Mouse (Mus musculus) heart, postnatal 0 days (tissue): ENCODE measurements around the gene Gm17387. TPM values are rescaled to one million over a fixed set of nuclear protein-coding genes. Genes with fewer than 3 reads are reported as not detected.

Experiments
- ATAC-seq: fragments of 200-750 bp; cut with Nextera tagmentation; 2 replicates; pipeline ENCODE4 v1.8.0; 2017; ENCODE audit warnings: low read depth, moderate number of reproducible peaks, moderate library complexity; ENCODE audit not compliant: insufficient read depth
- DNase-seq: peaks from one replicate; pipeline ENCODE4 v3.0.0-alpha.2; 2016; ENCODE audit warnings: low spot score
- H3K27ac ChIP-seq: fragments of 300-500 bp; sonication (generic); 2 replicates; pipeline ENCODE4 v1.5.1; 2014; ENCODE audit warnings: low read depth, mild to moderate bottlenecking
- H3K27me3 ChIP-seq: fragments of 300-500 bp; sonication (generic); 2 replicates; pipeline ENCODE4 v1.6.1; 2014; ENCODE audit warnings: low read length, mixed read lengths; ENCODE audit not compliant: control insufficient read depth, insufficient read depth
- H3K36me3 ChIP-seq: fragments of 300-500 bp; sonication (generic); replicated peaks from 2 replicates; pipeline ENCODE4 v1.6.1; 2014; ENCODE audit warnings: low read length, mixed read lengths; ENCODE audit not compliant: control insufficient read depth, insufficient read depth
- H3K4me1 ChIP-seq: fragments of 300-500 bp; sonication (generic); 2 replicates; pipeline ENCODE4 v1.6.1; 2014; ENCODE audit warnings: antibody characterized with exemption; ENCODE audit not compliant: control insufficient read depth, insufficient read depth
- H3K4me2 ChIP-seq: fragments of 300-500 bp; sonication (generic); 2 replicates; pipeline ENCODE4 v1.6.1; 2014; ENCODE audit warnings: low read depth, mild to moderate bottlenecking, low read length, moderate library complexity
- H3K4me3 ChIP-seq: fragments of 300-500 bp; sonication (generic); 2 replicates; pipeline ENCODE4 v1.5.1; 2014; ENCODE audit warnings: low read depth, low read length
- H3K9ac ChIP-seq: fragments of 300-500 bp; sonication (generic); replicated peaks from 2 replicates; pipeline ENCODE4 v1.6.1; 2014; ENCODE audit warnings: low read depth, low read length, mixed read lengths
- H3K9me3 ChIP-seq: fragments of 300-500 bp; sonication (generic); replicated peaks from 2 replicates; pipeline ENCODE4 v1.6.1; 2016; ENCODE audit warnings: low read length; ENCODE audit not compliant: control insufficient read depth
- CTCF ChIP-seq: IDR thresholded peaks from 2 replicates; pipeline ENCODE4 v1.5.1; 2016; ENCODE audit warnings: antibody characterized with exemption, control low read depth, low read depth
- EP300 ChIP-seq: IDR thresholded peaks from 2 replicates; pipeline ENCODE4 v1.6.1; 2016; ENCODE audit warnings: antibody characterized with exemption, low read depth
- WGBS: fragments of 180-500 bp; shearing (Covaris S2); extraction: QIAGEN DNeasy Blood & Tissue Kit; methylation state at CpG from one replicate; pipeline ENCODE4 v1.1.7; 2014; 5-methylcytosine and 5-hydroxymethylcytosine counted together
- polyA plus RNA-seq: library from polyadenylated mRNA; unstranded; fragments of >200 nt; fragmentation: Nextera tagmentation; extraction: Ambion mirVana; gene quantifications from 2 replicates; pipeline ENCODE4 v1.2.1, GENCODE M21; 2015
- total RNA-seq: library from RNA; depleted of rRNA; stranded (reverse); fragments of >200 nt; gene quantifications from 2 replicates; pipeline ENCODE4 v1.2.3, GENCODE M21; 2014; ENCODE audit warnings: low replicate concordance; rRNA removed

The Gm17387 gene
- total and polyA plus RNA-seq, 2 experiments from 2014 or later: not detected

GRCm38 (mm10) chr7:141077841-141078240, 48.9 kb downstream of the Gm17387 start, which contains the start of gene Pkp3:
TSS of gene Pkp3 (plus strand) at chr7:141078218.
- Histone ChIP-seq H3K36me3 (no peaks in the 10 kb centered on the region), H3K4me1 (no peaks in the 10 kb centered on the region), H3K4me3 (no peak within 1 kb of the TSS), H3K9me3 (no peaks in the 10 kb centered on the region), H3K27ac (no peak within 1 kb of the TSS), H3K27me3 (peaks cover 23% of the 10 kb centered on the region), H3K4me2 (no peak within 1 kb of the TSS), H3K9ac (no peak within 1 kb of the TSS)
- TF ChIP-seq CTCF (no peak), EP300 (no peak)
- WGBS: 91% methylated on average over 15 of the region's 15 CpGs
- ATAC-seq (no peak), DNase-seq (no peak)

- Histone ChIP-seq H3K4me2 (no peak overlapping the region), H3K4me1 (no peaks in the 10 kb centered on the region), H3K27ac (no peak overlapping the region), H3K36me3 (no peaks in the 10 kb centered on the region), H3K9me3 (no peaks in the 10 kb centered on the region), H3K9ac (no peak overlapping the region), H3K27me3 (peaks cover 23% of the 10 kb centered on the region), H3K4me3 (no peak overlapping the region)
- TF ChIP-seq CTCF: no peak
- TF ChIP-seq EP300: no peak
- DNase-seq: no peak
- 78% methylated on average over 4 of the region's 4 CpGs for WGBS
- no peak for ATAC-seq
Observed at GRCm38 (mm10) chr7:141078876-141079275, 49.9 kb downstream of the Gm17387 start.

Other genes with a start within 250 kb of the Gm17387 start
Only the 30 nearest of the 32 such genes appear.
- 0.11 and 0.97 TPM in 2 replicates for gene Zfp941, start 207.0 kb upstream of the Gm17387 start, total RNA-seq
- 0.29 and 0.45 TPM in 2 replicates for gene Zfp941, start 207.0 kb upstream of the Gm17387 start, polyA plus RNA-seq
- not detected in 2 replicates for gene Urah, start 194.1 kb upstream of the Gm17387 start, total RNA-seq
- 0.27 and 0.29 TPM in 2 replicates for gene Urah, start 194.1 kb upstream of the Gm17387 start, polyA plus RNA-seq
- gene Scgb1c1, start 183.6 kb upstream of the Gm17387 start, total RNA-seq: 0.80 TPM in 1 of 2 replicates, not detected in the other
- gene Scgb1c1, start 183.6 kb upstream of the Gm17387 start, polyA plus RNA-seq: 8.7 and 11.0 TPM in 2 replicates
- not detected in 2 replicates for gene Odf3, start 181.3 kb upstream of the Gm17387 start, total RNA-seq
- not detected in 2 replicates for gene Odf3, start 181.3 kb upstream of the Gm17387 start, polyA plus RNA-seq
- gene Gm45785, start 172.8 kb upstream of the Gm17387 start, total RNA-seq: not detected in 2 replicates
- gene Gm45785, start 172.8 kb upstream of the Gm17387 start, polyA plus RNA-seq: not detected in 2 replicates
- 37.2 and 73.8 TPM in 2 replicates for gene Ric8a, start 172.2 kb upstream of the Gm17387 start, total RNA-seq
- gene Ric8a, start 172.2 kb upstream of the Gm17387 start, polyA plus RNA-seq: 27.5 and 27.8 TPM in 2 replicates
- 13.9 and 14.8 TPM in 2 replicates for gene Bet1l, start 171.6 kb upstream of the Gm17387 start, total RNA-seq
- 29.6 and 32.0 TPM in 2 replicates for gene Bet1l, start 171.6 kb upstream of the Gm17387 start, polyA plus RNA-seq
- 72.6 and 84.3 TPM in 2 replicates for gene Psmd13, start 147.2 kb upstream of the Gm17387 start, total RNA-seq
- 172 and 185 TPM in 2 replicates for gene Psmd13, start 147.2 kb upstream of the Gm17387 start, polyA plus RNA-seq
- gene Sirt3, start 146.8 kb upstream of the Gm17387 start, total RNA-seq: 89.4 and 105 TPM in 2 replicates
- 76.1 and 78.0 TPM in 2 replicates for gene Sirt3, start 146.8 kb upstream of the Gm17387 start, polyA plus RNA-seq
- 425 and 483 TPM in 2 replicates for gene Cox8b, start 128.7 kb upstream of the Gm17387 start, total RNA-seq
- gene Cox8b, start 128.7 kb upstream of the Gm17387 start, polyA plus RNA-seq: 1,841 and 1,871 TPM in 2 replicates
- not detected in 2 replicates for gene Nlrp6, start 108.2 kb upstream of the Gm17387 start, total RNA-seq
- gene Nlrp6, start 108.2 kb upstream of the Gm17387 start, polyA plus RNA-seq: 0.08 TPM in 1 of 2 replicates, not detected in the other
- 13.8 and 16.3 TPM in 2 replicates for gene Pgghg, start 87.7 kb upstream of the Gm17387 start, total RNA-seq
- 5.8 and 5.9 TPM in 2 replicates for gene Pgghg, start 87.7 kb upstream of the Gm17387 start, polyA plus RNA-seq
- gene Ifitm5, start 78.8 kb upstream of the Gm17387 start, total RNA-seq: 3.4 TPM in 1 of 2 replicates, not detected in the other
- gene Ifitm5, start 78.8 kb upstream of the Gm17387 start, polyA plus RNA-seq: 0.56 and 0.87 TPM in 2 replicates
- gene Gm45717, start 73.2 kb upstream of the Gm17387 start, total RNA-seq: not detected in 2 replicates
- 0.36 TPM in 1 of 2 replicates, not detected in the other for gene Gm45717, start 73.2 kb upstream of the Gm17387 start, polyA plus RNA-seq
- gene Ifitm2, start 73.1 kb upstream of the Gm17387 start, total RNA-seq: 172 and 232 TPM in 2 replicates
- 516 and 534 TPM in 2 replicates for gene Ifitm2, start 73.1 kb upstream of the Gm17387 start, polyA plus RNA-seq
- gene Ifitm1, start 61.9 kb upstream of the Gm17387 start, total RNA-seq: 1.4 and 23.1 TPM in 2 replicates
- 4.1 and 6.6 TPM in 2 replicates for gene Ifitm1, start 61.9 kb upstream of the Gm17387 start, polyA plus RNA-seq
- 148 and 324 TPM in 2 replicates for gene Ifitm3, start 18.4 kb upstream of the Gm17387 start, total RNA-seq
- 202 and 230 TPM in 2 replicates for gene Ifitm3, start 18.4 kb upstream of the Gm17387 start, polyA plus RNA-seq
- not detected in 2 replicates for gene Ifitm6, start 11.2 kb upstream of the Gm17387 start, total RNA-seq
- gene Ifitm6, start 11.2 kb upstream of the Gm17387 start, polyA plus RNA-seq: 0.30 and 0.74 TPM in 2 replicates
- 0.43 TPM in 1 of 2 replicates, not detected in the other for gene B4galnt4, start 32.0 kb downstream of the Gm17387 start, total RNA-seq
- gene B4galnt4, start 32.0 kb downstream of the Gm17387 start, polyA plus RNA-seq: 0.10 TPM in 1 of 2 replicates, not detected in the other
- gene Pkp3, start 49.1 kb downstream of the Gm17387 start, total RNA-seq: 3.8 TPM in 1 of 2 replicates, not detected in the other
- 0.19 and 0.20 TPM in 2 replicates for gene Pkp3, start 49.1 kb downstream of the Gm17387 start, polyA plus RNA-seq
- 10.3 and 16.8 TPM in 2 replicates for gene Sigirr, start 71.4 kb downstream of the Gm17387 start, total RNA-seq
- gene Sigirr, start 71.4 kb downstream of the Gm17387 start, polyA plus RNA-seq: 4.2 and 5.1 TPM in 2 replicates
- not detected in 2 replicates for gene Ano9, start 88.7 kb downstream of the Gm17387 start, total RNA-seq
- 0.04 and 0.07 TPM in 2 replicates for gene Ano9, start 88.7 kb downstream of the Gm17387 start, polyA plus RNA-seq
- gene Ptdss2, start 93.3 kb downstream of the Gm17387 start, total RNA-seq: 22.3 and 35.5 TPM in 2 replicates
- 54.8 and 56.9 TPM in 2 replicates for gene Ptdss2, start 93.3 kb downstream of the Gm17387 start, polyA plus RNA-seq
- gene Rnh1, start 143.7 kb downstream of the Gm17387 start, total RNA-seq: 157 and 172 TPM in 2 replicates
- 88.3 and 90.2 TPM in 2 replicates for gene Rnh1, start 143.7 kb downstream of the Gm17387 start, polyA plus RNA-seq
- gene Hras, start 164.9 kb downstream of the Gm17387 start, total RNA-seq: 72.2 and 74.9 TPM in 2 replicates
- 73.5 and 78.9 TPM in 2 replicates for gene Hras, start 164.9 kb downstream of the Gm17387 start, polyA plus RNA-seq
- 1.1 and 5.6 TPM in 2 replicates for gene Lrrc56, start 165.0 kb downstream of the Gm17387 start, total RNA-seq
- gene Lrrc56, start 165.0 kb downstream of the Gm17387 start, polyA plus RNA-seq: 2.9 TPM in 2 replicates
- gene Lmntd2, start 184.9 kb downstream of the Gm17387 start, total RNA-seq: 0.12 TPM in 1 of 2 replicates, not detected in the other
- gene Lmntd2, start 184.9 kb downstream of the Gm17387 start, polyA plus RNA-seq: 0.07 and 0.15 TPM in 2 replicates
- 6.7 and 43.2 TPM in 2 replicates for gene Rassf7, start 186.7 kb downstream of the Gm17387 start, total RNA-seq
- gene Rassf7, start 186.7 kb downstream of the Gm17387 start, polyA plus RNA-seq: 5.8 and 7.1 TPM in 2 replicates
- gene Phrf1, start 199.7 kb downstream of the Gm17387 start, total RNA-seq: 28.9 and 31.9 TPM in 2 replicates
- gene Phrf1, start 199.7 kb downstream of the Gm17387 start, polyA plus RNA-seq: 17.4 and 20.4 TPM in 2 replicates
- 10.0 and 18.8 TPM in 2 replicates for gene Irf7, start 237.3 kb downstream of the Gm17387 start, total RNA-seq
- gene Irf7, start 237.3 kb downstream of the Gm17387 start, polyA plus RNA-seq: 6.2 and 7.5 TPM in 2 replicates